Mouse (Mus musculus): ENCODE results near the gene Kpna2. TPM values are rescaled to one million over a fixed set of nuclear protein-coding genes. Genes with fewer than 3 reads are reported as not detected.
A peak's percentile ranks its signal among the peaks of the same experiment; 100 is the strongest.
"Not testable (repeated sequence)": the region's sequence is repeated elsewhere in the genome, so short reads cannot be mapped to it uniquely, and the experiment has no call there.

Kpna2 gene
- total RNA-seq, 2 experiments from 2014 or later, result 249 to 354 TPM

- ATAC-seq (replicated peaks; ENCODE audit: poor library complexity), result no peak
These were observed 20.0 kb upstream of the Kpna2 start for GRCm38 (mm10) chr11:107019318-107019717.

DNA sequence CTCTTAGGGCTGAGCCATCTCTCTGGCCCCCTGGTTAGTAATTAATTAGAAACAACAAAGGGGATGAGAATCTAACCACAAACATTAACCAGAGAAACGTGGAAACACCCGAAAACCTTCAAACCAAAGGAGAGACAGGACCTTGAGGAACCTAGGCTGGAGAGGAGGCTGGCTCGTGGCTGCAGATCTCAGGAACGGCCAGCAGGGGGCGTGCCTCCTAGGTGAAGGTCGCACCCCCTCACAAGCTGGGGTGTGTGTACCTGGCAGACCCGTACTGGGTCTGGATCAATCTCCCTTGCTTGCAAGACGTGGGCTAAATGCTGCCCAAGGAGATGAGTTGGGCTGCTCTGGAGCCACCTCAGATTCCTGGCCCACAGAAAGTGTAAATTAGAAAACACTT is 19.3 kb upstream of the Kpna2 start:
- ATAC-seq (replicated peaks; ENCODE audit: poor library complexity), result peak; percentile 77

DNA sequence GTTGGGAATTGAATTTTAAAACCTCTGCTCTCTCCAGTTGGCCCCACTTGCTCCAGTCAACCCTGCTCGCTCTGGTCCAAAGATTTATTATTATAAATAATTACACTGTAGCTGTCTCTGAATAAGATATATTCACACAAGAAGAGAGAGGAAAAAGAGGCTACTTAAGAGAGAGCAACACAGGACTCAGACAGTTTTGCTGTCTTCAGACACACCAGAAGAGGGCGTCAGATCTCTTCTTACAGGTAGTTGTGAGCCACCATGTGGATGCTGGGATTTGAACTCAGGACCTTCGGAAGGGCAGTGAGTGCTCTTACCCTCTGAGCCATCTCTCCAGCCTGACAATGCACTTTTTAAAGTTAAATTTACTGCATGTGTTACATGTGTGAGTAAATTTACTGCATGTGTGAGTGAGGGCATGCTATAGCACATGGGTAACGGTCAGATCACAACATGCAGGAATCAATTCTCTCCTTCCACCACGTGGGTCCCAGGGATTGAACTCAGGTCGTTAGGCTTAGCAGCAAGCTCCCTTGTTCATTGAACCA is 18.1 kb upstream of the Kpna2 start:
- ATAC-seq (replicated peaks; ENCODE audit: poor library complexity), result no peak

GRCm38 (mm10) chr11:107016893-107017292 is 17.6 kb upstream of the Kpna2 start:
- ATAC-seq (replicated peaks; ENCODE audit: poor library complexity), result no peak

DNA sequence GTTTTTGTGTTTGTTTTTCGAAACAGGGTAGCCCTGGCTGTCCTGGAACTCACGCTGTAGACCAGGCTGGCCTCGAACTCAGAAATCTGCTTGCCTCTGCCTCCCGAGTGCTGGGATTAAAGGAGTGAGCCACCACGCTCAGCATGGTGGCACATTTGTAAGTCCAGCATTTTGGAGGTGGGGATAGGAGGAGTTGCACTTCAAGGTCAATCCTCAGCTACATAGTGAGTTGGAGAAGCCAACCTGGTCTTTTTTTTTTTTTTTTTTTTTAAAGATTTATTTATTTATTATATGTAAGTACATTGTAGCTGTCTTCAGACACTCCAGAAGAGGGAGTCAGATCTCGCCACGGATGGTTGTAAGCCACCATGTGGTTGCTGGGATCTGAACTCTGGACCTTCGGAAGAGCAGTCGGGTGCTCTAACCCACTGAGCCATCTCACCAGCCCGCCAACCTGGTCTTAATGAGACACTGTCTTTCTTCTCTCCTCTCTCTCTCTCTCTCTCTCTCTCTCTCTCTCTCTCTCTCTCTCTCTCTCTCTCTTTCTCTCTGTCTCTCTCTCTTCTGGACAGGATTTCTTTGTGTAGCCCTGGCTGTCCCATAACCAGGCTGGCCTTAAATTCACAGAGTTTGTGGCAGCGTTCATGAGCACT is 16.3 kb upstream of the Kpna2 start:
- ATAC-seq (replicated peaks; ENCODE audit: poor library complexity), result not testable (repeated sequence)

- ATAC-seq (replicated peaks; ENCODE audit: poor library complexity), result no peak; the same call in 1 of the 2 replicates
These were observed 15.4 kb upstream of the Kpna2 start for GRCm38 (mm10) chr11:107014597-107015309.

DNA sequence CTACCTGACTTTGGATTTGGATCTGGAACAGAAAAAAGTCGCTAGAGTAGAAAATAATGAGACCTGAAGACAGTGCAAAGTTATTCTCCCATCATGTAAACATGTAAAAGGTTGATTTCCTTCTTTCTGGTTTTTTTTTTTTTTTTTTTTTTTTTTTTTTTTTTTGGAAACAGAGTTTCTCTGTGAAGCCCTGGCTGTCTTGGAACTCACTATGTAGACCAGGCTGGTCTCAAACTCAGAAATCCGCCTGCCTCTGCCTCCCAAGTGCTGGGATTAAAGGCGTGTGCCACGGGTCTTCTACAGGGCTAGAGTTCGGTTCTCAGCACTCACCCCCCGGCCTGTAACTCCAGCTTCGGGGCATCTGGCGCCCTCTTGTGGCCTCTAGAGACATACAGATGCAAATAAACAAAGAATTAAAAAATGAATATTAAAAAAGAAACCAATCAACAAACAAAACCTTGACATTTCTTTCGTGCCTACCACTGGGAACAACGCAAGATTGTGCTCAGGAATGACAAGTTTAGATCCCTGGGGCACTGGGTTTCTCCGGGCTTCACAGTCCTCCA is 14.8 kb upstream of the Kpna2 start:
- no peak for ATAC-seq (replicated peaks; ENCODE audit: poor library complexity)

GRCm38 (mm10) chr11:107012324-107013017 is 13.1 kb upstream of the Kpna2 start:
- ATAC-seq (replicated peaks; ENCODE audit: poor library complexity), result peak; percentile 89

GRCm38 (mm10) chr11:107011669-107012323 is 12.5 kb upstream of the Kpna2 start:
- ATAC-seq (replicated peaks; ENCODE audit: poor library complexity), result peak; percentile 27

GRCm38 (mm10) chr11:107011171-107011570 is 11.8 kb upstream of the Kpna2 start:
- no peak for ATAC-seq (replicated peaks; ENCODE audit: poor library complexity)

DNA sequence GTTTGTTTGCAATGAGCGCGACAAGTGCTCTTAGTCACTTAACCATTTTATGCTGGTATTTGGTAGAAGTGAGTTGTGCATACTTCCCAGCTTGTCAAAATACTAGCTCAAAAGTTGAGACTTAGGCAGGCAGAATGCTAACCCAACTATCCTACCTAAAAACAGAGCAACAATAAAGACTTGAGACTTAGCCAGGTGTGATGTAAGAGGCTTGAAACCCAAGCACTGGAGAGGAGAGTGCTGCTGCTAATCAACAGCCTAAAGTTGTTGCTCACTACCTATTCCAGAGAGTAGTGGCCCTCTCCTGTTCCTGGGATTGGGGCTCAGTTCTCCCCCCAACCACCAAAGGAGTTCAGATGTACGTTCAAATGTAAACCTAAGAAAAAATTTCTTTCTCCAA is 11.1 kb upstream of the Kpna2 start:
- no peak for ATAC-seq (replicated peaks; ENCODE audit: poor library complexity)

- ATAC-seq (replicated peaks; ENCODE audit: poor library complexity), result no peak
These were observed 6.2 kb upstream of the Kpna2 start for GRCm38 (mm10) chr11:107005538-107005937.

DNA sequence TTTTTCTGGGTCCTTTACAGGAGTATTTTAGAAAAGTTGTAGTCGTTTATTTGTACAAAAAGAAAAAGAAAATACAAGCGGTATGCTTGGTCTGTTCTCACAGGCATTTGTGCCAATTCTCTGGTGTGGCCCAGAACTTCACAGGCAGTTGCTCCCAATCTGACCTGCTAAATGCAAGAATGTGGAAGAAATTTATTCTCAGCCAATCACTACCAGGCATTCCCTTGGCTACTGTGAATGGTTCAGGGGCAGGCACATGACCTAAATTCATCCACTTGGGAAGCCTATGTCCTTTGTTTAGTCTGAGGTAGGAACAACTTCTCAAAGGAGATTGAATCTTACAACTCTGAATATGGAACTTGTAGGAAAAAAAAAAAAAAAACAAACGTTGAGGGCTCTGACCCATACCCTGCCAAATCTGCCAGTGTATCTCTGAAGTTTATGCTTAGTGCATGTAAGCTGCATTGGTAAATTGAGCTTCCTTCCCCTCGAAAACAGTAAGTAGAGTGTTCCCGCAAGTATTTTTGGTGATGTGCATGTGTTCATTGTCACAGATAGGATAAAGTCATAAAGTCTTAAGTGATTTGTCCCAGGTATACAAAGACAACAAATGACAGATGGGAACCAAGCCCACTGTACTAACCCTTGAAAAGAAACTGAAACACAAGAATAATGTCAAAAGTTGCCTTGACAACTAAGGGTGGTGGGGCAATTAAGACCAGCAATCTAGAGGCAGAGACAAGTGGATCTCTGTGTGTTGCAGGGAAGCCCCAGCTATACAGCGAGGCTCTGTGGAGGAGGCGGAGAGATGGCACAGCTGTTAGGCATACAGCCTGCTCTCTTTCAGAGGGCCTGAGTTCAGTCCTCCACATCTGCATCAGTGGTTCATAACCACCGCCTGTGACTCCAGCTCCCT is 2.7 kb upstream of the Kpna2 start:
- no peak for ATAC-seq (replicated peaks; ENCODE audit: poor library complexity)

DNA sequence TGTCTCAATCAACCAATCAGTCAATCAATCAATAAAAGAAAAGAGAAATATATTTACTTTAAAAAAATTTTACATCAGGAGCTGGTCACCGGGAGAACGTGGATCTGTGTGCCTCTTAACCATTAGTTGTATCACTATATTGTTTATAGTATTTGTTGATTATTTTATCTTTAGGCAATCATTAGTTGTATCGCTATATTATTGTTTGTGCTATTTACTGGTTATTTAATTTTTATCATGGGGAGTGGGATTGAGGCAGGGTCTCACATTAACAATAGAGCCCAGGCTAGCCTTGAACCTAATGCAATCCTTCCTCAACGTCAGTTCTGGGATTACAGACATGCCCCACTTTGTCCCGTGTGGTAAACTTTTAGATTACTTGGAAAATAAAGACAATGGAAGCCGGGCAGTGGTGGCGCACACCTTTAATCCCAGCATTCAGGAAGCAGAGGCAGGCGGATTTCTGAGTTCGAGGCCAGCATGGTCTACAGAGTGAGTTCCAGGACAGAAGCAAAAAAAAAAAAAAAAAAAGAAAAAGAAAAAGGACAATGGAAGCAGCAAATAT is 690 bp upstream of the Kpna2 start:
- no peak for ATAC-seq (replicated peaks; ENCODE audit: poor library complexity)

- ATAC-seq (replicated peaks; ENCODE audit: poor library complexity), result no peak
These were observed 640 bp downstream of the Kpna2 start for GRCm38 (mm10) chr11:106998651-106999150.

GRCm38 (mm10) chr11:106997976-106998375 is 1.4 kb downstream of the Kpna2 start:
- ATAC-seq (replicated peaks; ENCODE audit: poor library complexity), result no peak

DNA sequence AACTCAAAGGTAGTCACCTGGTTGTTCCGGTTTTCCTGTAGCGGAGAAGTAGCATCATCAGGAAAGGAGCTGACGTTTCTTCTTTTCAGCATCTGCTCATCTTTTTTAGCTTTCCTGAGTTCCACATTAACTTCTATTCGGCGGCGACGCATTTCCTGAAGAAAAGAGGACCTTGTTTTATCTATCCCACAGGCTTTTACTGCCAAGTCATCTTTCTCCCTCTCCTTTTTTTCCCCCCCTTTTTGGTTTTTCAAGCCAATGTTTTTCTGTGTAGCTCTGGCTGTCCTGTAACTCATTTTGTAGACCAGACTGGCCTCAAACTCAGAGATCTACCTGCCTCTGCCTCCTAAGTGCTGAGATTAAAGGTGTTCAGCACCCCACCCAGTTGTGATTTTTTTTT is 2.8 kb downstream of the Kpna2 start:
- not testable (repeated sequence) for ATAC-seq (replicated peaks; ENCODE audit: poor library complexity)

DNA sequence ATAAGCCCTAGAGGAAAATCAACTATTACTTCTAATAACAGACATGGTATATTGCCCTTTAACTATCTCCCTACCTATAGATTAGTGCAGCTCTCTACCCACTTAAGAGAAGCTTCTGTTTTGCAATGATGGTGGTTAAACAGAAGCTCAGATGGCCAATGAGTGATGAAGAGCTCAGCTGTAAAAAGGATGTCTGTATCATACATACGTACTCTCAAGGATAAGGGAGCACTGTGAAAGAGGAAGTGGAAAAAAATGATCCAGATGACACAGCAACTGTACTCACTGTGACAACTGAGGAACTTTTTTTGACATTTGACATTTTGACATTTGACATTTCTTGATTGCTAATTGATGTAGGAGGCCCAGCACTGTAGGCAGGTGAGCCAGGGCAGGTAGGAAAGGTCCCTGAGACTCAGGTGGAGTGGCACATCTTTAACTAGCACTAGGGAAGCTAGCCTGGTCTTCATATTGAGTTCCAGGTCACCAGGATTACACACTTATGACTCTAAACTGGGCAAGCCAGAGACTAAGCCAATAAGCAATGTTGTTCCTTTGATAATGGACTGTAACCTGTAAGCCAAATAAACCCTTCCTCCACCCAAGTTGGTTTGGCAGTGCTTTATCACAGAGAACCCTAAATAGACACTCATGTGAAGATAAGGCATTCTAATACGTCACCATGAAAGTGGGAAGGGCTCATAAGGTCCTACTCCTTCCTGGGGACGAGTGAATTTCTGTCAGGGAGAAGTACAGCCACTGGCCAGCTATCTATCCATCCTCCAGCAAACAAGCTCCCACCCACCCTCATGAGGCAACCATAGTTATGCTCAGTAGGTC is 4.9 kb downstream of the Kpna2 start:
- peak; percentile 68 for ATAC-seq (replicated peaks; ENCODE audit: poor library complexity)

All from megakaryocyte progenitor cell, adult 5-6 weeks (primary cell).